Mouse (Mus musculus): Measurements from ENCODE around the gene Fam49a.

- TF ChIP-seq POLR2A (IDR thresholded peaks at IDR 0.05; ENCODE audit: insufficient read depth, low read length): no peak
- TF ChIP-seq CTCF (IDR thresholded peaks at IDR 0.05; ENCODE audit: low read depth, low read length): no peak
Observed at GRCm38 (mm10) chr12:12249521-12249920, 12.4 kb upstream of the Fam49a start.

Measured in ES-Bruce4 (cell line).